Mouse (Mus musculus): Measurements from ENCODE around the gene Ifi204. TPM values are rescaled to one million over a fixed set of nuclear protein-coding genes. Genes with fewer than 3 reads are reported as not detected.
"Not testable (repeated sequence)": the region's sequence is repeated elsewhere in the genome, so short reads cannot be mapped to it uniquely, and the experiment has no call there.

Gene Ifi204
- total RNA-seq (2012; rRNA removed): 0.58 TPM in 1 of 2 replicates, not detected in the other

DNA sequence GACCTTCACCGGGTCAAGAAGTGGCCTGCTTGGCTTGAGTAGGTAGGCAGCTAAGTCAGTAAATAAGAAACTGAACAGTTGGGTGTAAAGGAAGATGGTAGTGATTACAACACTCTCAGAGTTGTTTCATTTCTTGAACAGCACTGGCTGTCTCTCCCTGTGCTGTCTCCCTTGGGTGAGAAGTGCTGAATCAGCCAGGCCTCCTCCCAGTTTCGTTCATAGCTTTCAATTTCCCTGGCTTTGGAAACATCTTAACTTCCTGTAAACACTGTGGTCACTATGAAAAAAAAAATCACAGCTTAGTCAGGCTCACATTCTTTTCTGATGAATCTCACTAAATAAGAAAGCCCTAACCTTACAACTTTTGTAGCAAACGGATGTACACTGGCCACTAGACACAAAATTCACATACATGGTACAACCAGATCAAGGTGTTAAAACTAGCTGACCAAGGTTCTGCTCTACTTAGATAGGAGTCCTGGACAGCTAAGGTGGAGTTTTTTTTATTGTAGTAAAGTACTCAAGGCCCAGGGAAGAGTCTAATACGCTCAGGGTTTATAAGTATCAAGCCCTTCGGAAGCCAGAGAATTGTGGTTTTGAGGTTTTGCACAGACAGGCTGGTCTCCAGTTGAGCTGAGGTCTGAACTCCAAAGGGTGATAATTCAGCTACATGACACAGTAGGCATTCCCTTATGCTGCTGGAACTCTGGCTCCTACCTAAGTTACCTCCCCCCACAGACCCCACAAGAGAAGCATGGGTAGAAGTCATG lies at the start of gene Ifi204:
TSS of gene Ifi204 (minus strand) at position 96 of the 770 bp plus-strand sequence.
- not testable (repeated sequence) for DNase-seq (ENCODE audit: low read depth, low spot score); H3K9ac ChIP-seq (ENCODE audit: insufficient read depth, low read depth, low read length, poor library complexity, severe bottlenecking)
- in situ Hi-C loops (cut with MboI; ENCODE audit: low sequenced_read_pairs in 2 of 2, unreplicated experiment in 2 of 2): loop anchor here in 1 of 2 experiments (10.0 kb wide), 1 partner anchor 148 kb away; the partner anchor contains the start of gene Ifi211

DNA sequence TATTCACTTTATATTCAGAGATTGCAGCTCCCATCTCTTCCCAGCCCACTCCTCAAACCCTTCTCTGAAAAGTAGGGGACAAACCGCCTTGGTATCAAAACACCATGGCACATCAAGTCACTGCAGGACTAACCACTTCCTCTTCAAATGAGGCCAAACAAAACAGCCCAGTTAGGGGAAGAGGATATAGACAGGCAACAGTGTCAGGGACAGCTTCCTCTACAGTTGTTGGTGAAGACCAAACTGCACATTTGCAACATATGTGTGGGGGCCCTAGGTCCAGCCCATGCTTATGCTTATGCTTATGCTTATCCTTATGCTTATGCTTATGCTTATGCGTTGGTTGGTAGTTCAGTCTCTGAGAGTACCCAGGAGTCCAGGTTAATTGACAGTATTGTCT lies 42.6 kb upstream of the Ifi204 start:
- H3K9ac ChIP-seq (ENCODE audit: insufficient read depth, low read depth, low read length, poor library complexity, severe bottlenecking); H3K27ac ChIP-seq (ENCODE audit: insufficient read depth, low read depth, low read length, poor library complexity, severe bottlenecking); H3K4me1 ChIP-seq (ENCODE audit: control insufficient read depth in 2 of 2, insufficient read depth in 2 of 2, low read length in 2 of 2, poor library complexity in 1 of 2); DNase-seq (ENCODE audit: low read depth, low spot score); H3K36me3 ChIP-seq (ENCODE audit: control insufficient read depth, insufficient read depth, low read length, poor library complexity, severe bottlenecking); H3K4me3 ChIP-seq (ENCODE audit: insufficient read depth in 1 of 2, low read depth in 1 of 2, low read length in 2 of 2, poor library complexity in 1 of 2, severe bottlenecking in 1 of 2); H3K9me3 ChIP-seq (ENCODE audit: control insufficient read depth, insufficient read depth, low read depth, low read length): not testable (repeated sequence)
- in situ Hi-C loops (cut with MboI; ENCODE audit: low sequenced_read_pairs in 2 of 2, unreplicated experiment in 2 of 2): loop anchor here in 1 of 2 experiments (5.0 kb wide), 1 partner anchor 138 kb away; no protein-coding TSS in a partner anchor

More for the DNA sequence above, at the start of gene Ifi204:
- not testable (repeated sequence) for H3K4me1 ChIP-seq (ENCODE audit: control insufficient read depth in 2 of 2, insufficient read depth in 2 of 2, low read length in 2 of 2, poor library complexity in 1 of 2); H3K4me3 ChIP-seq (ENCODE audit: insufficient read depth in 1 of 2, low read depth in 1 of 2, low read length in 2 of 2, poor library complexity in 1 of 2, severe bottlenecking in 1 of 2); H3K36me3 ChIP-seq (ENCODE audit: control insufficient read depth, insufficient read depth, low read length, poor library complexity, severe bottlenecking); H3K27ac ChIP-seq (ENCODE audit: insufficient read depth, low read depth, low read length, poor library complexity, severe bottlenecking); H3K9me3 ChIP-seq (ENCODE audit: control insufficient read depth, insufficient read depth, low read depth, low read length)

DNA sequence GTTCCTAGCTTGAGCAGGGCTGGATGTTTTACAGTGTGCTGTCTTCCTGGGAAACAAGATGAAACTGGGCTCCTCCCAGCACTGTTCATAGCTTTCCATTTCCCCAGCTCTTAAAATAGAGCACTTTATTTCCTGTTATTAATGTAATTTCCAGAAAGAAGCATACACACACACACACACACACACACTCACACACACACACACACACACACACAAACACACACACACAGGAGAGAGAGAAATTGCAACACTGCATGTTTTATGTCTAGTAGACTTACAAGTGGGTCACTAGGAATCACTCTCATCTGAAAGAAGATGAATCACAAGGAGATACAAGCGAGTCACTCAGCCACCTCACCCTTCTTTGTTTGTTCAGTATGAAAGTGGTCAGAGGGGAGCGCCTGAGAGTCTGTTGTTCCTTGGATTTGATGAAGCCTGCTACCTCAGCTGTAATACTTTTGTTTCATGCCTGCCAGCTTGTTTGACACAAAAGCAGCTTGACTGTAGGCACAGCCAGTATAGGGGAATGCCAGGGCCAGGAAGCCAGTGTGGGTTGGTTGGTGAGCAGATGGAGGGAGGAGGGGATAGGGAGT lies 36.0 kb upstream of the Ifi204 start:
- H3K9me3 ChIP-seq (ENCODE audit: control insufficient read depth, insufficient read depth, low read depth, low read length); H3K27ac ChIP-seq (ENCODE audit: insufficient read depth, low read depth, low read length, poor library complexity, severe bottlenecking); H3K4me1 ChIP-seq (ENCODE audit: control insufficient read depth in 2 of 2, insufficient read depth in 2 of 2, low read length in 2 of 2, poor library complexity in 1 of 2); H3K4me3 ChIP-seq (ENCODE audit: insufficient read depth in 1 of 2, low read depth in 1 of 2, low read length in 2 of 2, poor library complexity in 1 of 2, severe bottlenecking in 1 of 2); in situ Hi-C loops (cut with MboI; ENCODE audit: low sequenced_read_pairs in 2 of 2, unreplicated experiment in 2 of 2); H3K36me3 ChIP-seq (ENCODE audit: control insufficient read depth, insufficient read depth, low read length, poor library complexity, severe bottlenecking); DNase-seq (ENCODE audit: low read depth, low spot score); H3K9ac ChIP-seq (ENCODE audit: insufficient read depth, low read depth, low read length, poor library complexity, severe bottlenecking): not testable (repeated sequence)

DNA sequence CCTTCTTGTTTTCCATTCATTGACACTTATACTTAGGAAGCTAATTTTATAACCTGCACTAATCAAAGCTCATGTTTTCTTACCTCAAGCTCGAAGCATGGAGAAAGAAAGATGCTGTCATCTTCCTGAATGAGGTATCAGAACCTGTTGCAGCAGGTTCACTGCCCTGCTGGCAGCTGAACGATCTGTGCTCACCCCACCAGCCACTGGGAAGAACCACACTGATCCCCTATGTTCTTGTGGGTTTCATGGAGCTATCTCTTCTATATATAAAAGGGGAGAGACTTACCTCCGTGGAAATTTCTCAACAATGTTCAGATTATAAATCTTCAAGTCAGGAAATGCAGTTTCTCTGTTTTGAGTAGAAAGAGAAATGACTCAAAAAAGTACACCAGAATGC lies 35.5 kb upstream of the Ifi204 start:
- H3K9ac ChIP-seq (ENCODE audit: insufficient read depth, low read depth, low read length, poor library complexity, severe bottlenecking); H3K4me3 ChIP-seq (ENCODE audit: insufficient read depth in 1 of 2, low read depth in 1 of 2, low read length in 2 of 2, poor library complexity in 1 of 2, severe bottlenecking in 1 of 2); DNase-seq (ENCODE audit: low read depth, low spot score); H3K27ac ChIP-seq (ENCODE audit: insufficient read depth, low read depth, low read length, poor library complexity, severe bottlenecking); H3K4me1 ChIP-seq (ENCODE audit: control insufficient read depth in 2 of 2, insufficient read depth in 2 of 2, low read length in 2 of 2, poor library complexity in 1 of 2); H3K9me3 ChIP-seq (ENCODE audit: control insufficient read depth, insufficient read depth, low read depth, low read length); in situ Hi-C loops (cut with MboI; ENCODE audit: low sequenced_read_pairs in 2 of 2, unreplicated experiment in 2 of 2); H3K36me3 ChIP-seq (ENCODE audit: control insufficient read depth, insufficient read depth, low read length, poor library complexity, severe bottlenecking): not testable (repeated sequence)

DNA sequence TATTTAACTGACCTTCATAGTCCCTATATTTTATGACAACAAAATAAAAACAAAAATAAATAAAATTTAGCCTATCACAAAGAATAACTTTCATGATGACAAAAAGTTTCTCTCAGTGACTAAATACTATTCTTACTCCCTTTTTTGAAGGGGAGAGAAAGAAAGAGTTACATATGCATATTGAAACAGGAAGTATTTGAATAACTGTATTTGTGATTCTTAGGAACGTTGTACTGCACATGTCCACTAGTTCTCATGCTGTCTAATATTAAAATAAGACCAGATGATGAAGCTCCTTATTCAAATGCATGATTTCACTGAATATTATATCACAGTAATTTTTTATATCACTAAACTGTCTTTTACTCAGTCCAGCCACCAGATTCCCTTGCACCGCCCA lies 35.0 kb upstream of the Ifi204 start:
- H3K9ac ChIP-seq (ENCODE audit: insufficient read depth, low read depth, low read length, poor library complexity, severe bottlenecking); H3K36me3 ChIP-seq (ENCODE audit: control insufficient read depth, insufficient read depth, low read length, poor library complexity, severe bottlenecking); DNase-seq (ENCODE audit: low read depth, low spot score); in situ Hi-C loops (cut with MboI; ENCODE audit: low sequenced_read_pairs in 2 of 2, unreplicated experiment in 2 of 2); H3K4me1 ChIP-seq (ENCODE audit: control insufficient read depth in 2 of 2, insufficient read depth in 2 of 2, low read length in 2 of 2, poor library complexity in 1 of 2); H3K9me3 ChIP-seq (ENCODE audit: control insufficient read depth, insufficient read depth, low read depth, low read length); H3K4me3 ChIP-seq (ENCODE audit: insufficient read depth in 1 of 2, low read depth in 1 of 2, low read length in 2 of 2, poor library complexity in 1 of 2, severe bottlenecking in 1 of 2); H3K27ac ChIP-seq (ENCODE audit: insufficient read depth, low read depth, low read length, poor library complexity, severe bottlenecking): not testable (repeated sequence)

DNA sequence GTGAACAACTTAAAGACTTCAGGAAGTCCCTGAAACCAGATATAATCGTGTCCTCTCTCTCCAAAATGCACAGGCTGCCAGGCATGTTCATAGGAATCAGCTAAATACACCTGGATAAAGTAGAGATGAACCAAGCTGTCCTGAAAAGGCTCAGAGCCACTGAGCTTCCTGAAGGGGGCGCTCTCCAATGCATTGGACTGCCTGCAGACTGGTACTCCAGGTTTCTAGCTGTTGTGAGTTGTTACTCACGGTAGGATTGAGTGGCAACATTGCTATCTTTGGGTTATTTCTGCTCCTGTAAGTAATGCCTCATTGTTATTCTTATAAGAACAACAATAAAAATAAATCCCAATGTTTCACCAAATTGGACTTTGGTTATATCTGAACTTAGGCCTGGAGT lies 6.7 kb upstream of the Ifi204 start:
- H3K9me3 ChIP-seq (ENCODE audit: control insufficient read depth, insufficient read depth, low read depth, low read length); H3K36me3 ChIP-seq (ENCODE audit: control insufficient read depth, insufficient read depth, low read length, poor library complexity, severe bottlenecking); DNase-seq (ENCODE audit: low read depth, low spot score); in situ Hi-C loops (cut with MboI; ENCODE audit: low sequenced_read_pairs in 2 of 2, unreplicated experiment in 2 of 2); H3K4me1 ChIP-seq (ENCODE audit: control insufficient read depth in 2 of 2, insufficient read depth in 2 of 2, low read length in 2 of 2, poor library complexity in 1 of 2); H3K4me3 ChIP-seq (ENCODE audit: insufficient read depth in 1 of 2, low read depth in 1 of 2, low read length in 2 of 2, poor library complexity in 1 of 2, severe bottlenecking in 1 of 2); H3K27ac ChIP-seq (ENCODE audit: insufficient read depth, low read depth, low read length, poor library complexity, severe bottlenecking); H3K9ac ChIP-seq (ENCODE audit: insufficient read depth, low read depth, low read length, poor library complexity, severe bottlenecking): not testable (repeated sequence)

DNA sequence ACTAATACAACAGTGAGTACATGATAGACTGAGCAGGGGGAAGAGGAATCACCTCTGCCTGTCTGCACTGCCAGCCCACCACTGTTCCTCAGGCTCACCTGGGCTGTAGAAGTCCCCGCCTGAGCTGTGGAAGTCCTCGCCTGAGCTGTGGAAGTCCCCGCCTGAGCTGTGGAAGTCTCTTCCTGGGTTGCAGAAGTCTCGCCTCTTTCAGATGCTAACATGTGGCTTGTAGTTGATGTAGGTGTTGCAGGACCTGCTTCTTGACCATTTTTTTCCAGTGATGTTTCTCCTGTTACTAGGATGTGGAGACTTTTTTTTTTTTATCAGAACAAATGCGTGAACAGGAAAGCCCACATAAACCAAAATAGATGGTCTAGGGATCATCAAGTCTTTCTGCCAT lies 6.7 kb downstream of the Ifi204 start:
- DNase-seq (ENCODE audit: low read depth, low spot score); H3K9ac ChIP-seq (ENCODE audit: insufficient read depth, low read depth, low read length, poor library complexity, severe bottlenecking); H3K4me3 ChIP-seq (ENCODE audit: insufficient read depth in 1 of 2, low read depth in 1 of 2, low read length in 2 of 2, poor library complexity in 1 of 2, severe bottlenecking in 1 of 2); H3K36me3 ChIP-seq (ENCODE audit: control insufficient read depth, insufficient read depth, low read length, poor library complexity, severe bottlenecking); H3K9me3 ChIP-seq (ENCODE audit: control insufficient read depth, insufficient read depth, low read depth, low read length); H3K27ac ChIP-seq (ENCODE audit: insufficient read depth, low read depth, low read length, poor library complexity, severe bottlenecking); H3K4me1 ChIP-seq (ENCODE audit: control insufficient read depth in 2 of 2, insufficient read depth in 2 of 2, low read length in 2 of 2, poor library complexity in 1 of 2): not testable (repeated sequence)
- in situ Hi-C loops (cut with MboI; ENCODE audit: low sequenced_read_pairs in 2 of 2, unreplicated experiment in 2 of 2): loop anchor here in 1 of 2 experiments (10.0 kb wide), 1 partner anchor 155 kb away; the partner anchor contains the start of gene Ifi211
